Mouse (Mus musculus) ES-Bruce4 (cell line): ENCODE results near the gene Plcd1. TPM values are rescaled to one million over a fixed set of nuclear protein-coding genes. Genes with fewer than 3 reads are reported as not detected.

ENCODE experiments used
- H3K27ac ChIP-seq: 2 replicates; pipeline ENCODE4 v1.5.1; 2012; ENCODE audit warnings: low read length, inconsistent platforms; ENCODE audit not compliant: insufficient read depth
- H3K27me3 ChIP-seq: 2 replicates; pipeline ENCODE4 v1.6.1; 2012; ENCODE audit warnings: mild to moderate bottlenecking, low read length, inconsistent platforms; ENCODE audit not compliant: control insufficient read depth, poor library complexity, insufficient read depth, severe bottlenecking
- H3K36me3 ChIP-seq: 2 replicates; pipeline ENCODE4 v1.6.1; 2012; ENCODE audit warnings: inconsistent platforms, mild to moderate bottlenecking, low read length, moderate library complexity; ENCODE audit not compliant: control insufficient read depth, poor library complexity, insufficient read depth, severe bottlenecking
- H3K4me1 ChIP-seq: one replicate; pipeline ENCODE4 v1.8.1; 2011; ENCODE audit warnings: low read length; ENCODE audit not compliant: control insufficient read depth, insufficient read depth
- H3K4me3 ChIP-seq: 2 replicates; pipeline ENCODE4 v1.5.1; 2011; ENCODE audit warnings: low read depth, mild to moderate bottlenecking, low read length
- H3K9ac ChIP-seq: 2 replicates; pipeline ENCODE4 v1.6.1; 2012; ENCODE audit warnings: low read depth, mild to moderate bottlenecking, inconsistent platforms; ENCODE audit not compliant: poor library complexity, severe bottlenecking
- H3K9me3 ChIP-seq: replicated peaks from 2 replicates; pipeline ENCODE4 v1.6.1; 2012; ENCODE audit warnings: mild to moderate bottlenecking, low read length, inconsistent platforms; ENCODE audit not compliant: control insufficient read depth, poor library complexity, insufficient read depth, severe bottlenecking
- CTCF ChIP-seq: IDR thresholded peaks from one replicate; pipeline ENCODE4 v1.8.1; 2011; ENCODE audit warnings: low read depth, low read length
- EP300 ChIP-seq: IDR thresholded peaks from 2 replicates; pipeline ENCODE4 v1.6.1; 2011; ENCODE audit warnings: low read depth, low read length; ENCODE audit not compliant: insufficient read depth
- POLR2A ChIP-seq: IDR thresholded peaks from one replicate; pipeline ENCODE4 v1.8.1; 2011; ENCODE audit warnings: low read length; ENCODE audit not compliant: insufficient read depth
- polyA plus RNA-seq: library from polyadenylated mRNA; stranded (reverse); fragments of >200 nt; gene quantifications from 2 replicates; pipeline ENCODE4 v1.2.4, GENCODE M21; 2011; ENCODE audit warnings: low read depth; ENCODE audit not compliant: missing spikeins, insufficient read depth, insufficient read length

The Plcd1 gene
- polyA plus RNA-seq, 1 experiment = 22.0 TPM

GRCm38 (mm10) chr9:119064296-119064695 is 29.0 kb downstream of the Plcd1 start:
- Histone ChIP-seq H3K4me1 (no peaks in the 10 kb centered on the region), H3K27me3 (no peaks in the 10 kb centered on the region), H3K4me3 (no peak overlapping the region), H3K36me3 (no peaks in the 10 kb centered on the region), H3K9ac (no peak overlapping the region), H3K27ac (no peak overlapping the region), H3K9me3 (no peaks in the 10 kb centered on the region)
- no peak for TF ChIP-seq POLR2A
- no peak for TF ChIP-seq CTCF
- no peak for TF ChIP-seq EP300

- no peak for TF ChIP-seq EP300
- no peak for TF ChIP-seq CTCF
- no peak for TF ChIP-seq POLR2A
- H3K9me3 ChIP-seq = no peaks in the 10 kb centered on the region
- no peaks in the 10 kb centered on the region for H3K36me3 ChIP-seq
- H3K4me1 ChIP-seq = no peaks in the 10 kb centered on the region
- no peaks in the 10 kb centered on the region for H3K27me3 ChIP-seq
- no peak overlapping the region for H3K27ac ChIP-seq
- H3K9ac ChIP-seq = no peak overlapping the region
- H3K4me3 ChIP-seq = peak overlapping the region; percentile 37
These were observed 30.2 kb downstream of the Plcd1 start for GRCm38 (mm10) chr9:119063036-119063644.

- no peaks in the 10 kb centered on the region for H3K36me3 ChIP-seq
- H3K9ac ChIP-seq = no peak overlapping the region
- no peak for TF ChIP-seq CTCF
- no peak for TF ChIP-seq EP300
- H3K4me3 ChIP-seq = no peak overlapping the region
- no peaks in the 10 kb centered on the region for H3K4me1 ChIP-seq
- H3K9me3 ChIP-seq = no peaks in the 10 kb centered on the region
- H3K27me3 ChIP-seq = no peaks in the 10 kb centered on the region
- no peak overlapping the region for H3K27ac ChIP-seq
These were observed 32.6 kb downstream of the Plcd1 start for GRCm38 (mm10) chr9:119060701-119061100.

GRCm38 (mm10) chr9:119058245-119058644 is 35.1 kb downstream of the Plcd1 start:
- TF ChIP-seq EP300 = no peak
- Histone ChIP-seq H3K9ac (no peak overlapping the region), H3K27me3 (no peaks in the 10 kb centered on the region), H3K4me3 (no peak overlapping the region), H3K27ac (no peak overlapping the region), H3K4me1 (no peaks in the 10 kb centered on the region), H3K9me3 (no peaks in the 10 kb centered on the region), H3K36me3 (no peaks in the 10 kb centered on the region)

GRCm38 (mm10) chr9:119055336-119055735 is 38.0 kb downstream of the Plcd1 start:
- no peaks in the 10 kb centered on the region for H3K9me3 ChIP-seq
- H3K27me3 ChIP-seq = no peaks in the 10 kb centered on the region
- H3K9ac ChIP-seq = no peak overlapping the region
- H3K27ac ChIP-seq = no peak overlapping the region
- TF ChIP-seq EP300 (no peak), POLR2A (no peak), CTCF (no peak)
- H3K4me1 ChIP-seq = peaks cover 4% of the 10 kb centered on the region
- no peak overlapping the region for H3K4me3 ChIP-seq
- no peaks in the 10 kb centered on the region for H3K36me3 ChIP-seq

- Histone ChIP-seq H3K36me3 (no peaks in the 10 kb centered on the region), H3K4me1 (peaks cover 4% of the 10 kb centered on the region), H3K9ac (no peak overlapping the region), H3K27me3 (no peaks in the 10 kb centered on the region), H3K27ac (no peak overlapping the region), H3K9me3 (no peaks in the 10 kb centered on the region), H3K4me3 (no peak overlapping the region)
- TF ChIP-seq POLR2A = no peak
These were observed 39.2 kb downstream of the Plcd1 start for GRCm38 (mm10) chr9:119053964-119054576.
